Mouse (Mus musculus): ENCODE results near the gene Ccdc74a.
"Not testable (repeated sequence)": the region's sequence is repeated elsewhere in the genome, so short reads cannot be mapped to it uniquely, and the experiment has no call there.

The Ccdc74a gene

GRCm38 (mm10) chr16:17646310-17647114 lies at the start of gene Ccdc74a:
Gene Ccdc74a, plus strand, starts transcription at chr16:17646470.
- DNase-seq (ENCODE audit: low read depth, low spot score) = peak; percentile 32

- no peak for DNase-seq (ENCODE audit: low read depth, low spot score)
Measured at GRCm38 (mm10) chr16:17600944-17601562, 45.2 kb upstream of the Ccdc74a start.

GRCm38 (mm10) chr16:17604941-17605340 lies 41.3 kb upstream of the Ccdc74a start:
- no peak for DNase-seq (ENCODE audit: low read depth, low spot score)

GRCm38 (mm10) chr16:17605684-17606083 lies 40.6 kb upstream of the Ccdc74a start:
- DNase-seq (ENCODE audit: low read depth, low spot score) = no peak

GRCm38 (mm10) chr16:17611383-17611782 lies 34.9 kb upstream of the Ccdc74a start:
- DNase-seq (ENCODE audit: low read depth, low spot score) = no peak

GRCm38 (mm10) chr16:17614740-17615139 lies 31.5 kb upstream of the Ccdc74a start:
- not testable (repeated sequence) for DNase-seq (ENCODE audit: low read depth, low spot score)

- DNase-seq (ENCODE audit: low read depth, low spot score) = no peak
Measured at GRCm38 (mm10) chr16:17616212-17616611, 30.1 kb upstream of the Ccdc74a start.

- peak; percentile 8 for DNase-seq (ENCODE audit: low read depth, low spot score)
Measured at GRCm38 (mm10) chr16:17617922-17618565, 28.2 kb upstream of the Ccdc74a start.

- peak; percentile 77 for DNase-seq (ENCODE audit: low read depth, low spot score)
Measured at GRCm38 (mm10) chr16:17619198-17620105, 26.8 kb upstream of the Ccdc74a start, which contains the start of gene Smpd4. Gene Smpd4, plus strand, starts transcription at chr16:17619354.

GRCm38 (mm10) chr16:17621936-17622335 lies 24.3 kb upstream of the Ccdc74a start:
- DNase-seq (ENCODE audit: low read depth, low spot score) = no peak

GRCm38 (mm10) chr16:17625488-17626268 lies 20.6 kb upstream of the Ccdc74a start:
- no peak for DNase-seq (ENCODE audit: low read depth, low spot score)

GRCm38 (mm10) chr16:17626269-17626555 lies 20.1 kb upstream of the Ccdc74a start:
- no peak for DNase-seq (ENCODE audit: low read depth, low spot score)

- DNase-seq (ENCODE audit: low read depth, low spot score) = no peak
Measured at GRCm38 (mm10) chr16:17632580-17632979, 13.7 kb upstream of the Ccdc74a start.

- no peak for DNase-seq (ENCODE audit: low read depth, low spot score)
Measured at GRCm38 (mm10) chr16:17633481-17634181, 12.6 kb upstream of the Ccdc74a start.

- DNase-seq (ENCODE audit: low read depth, low spot score) = no peak
Measured at GRCm38 (mm10) chr16:17636904-17637303, 9.4 kb upstream of the Ccdc74a start.

GRCm38 (mm10) chr16:17637610-17638009 lies 8.7 kb upstream of the Ccdc74a start:
- DNase-seq (ENCODE audit: low read depth, low spot score) = no peak

GRCm38 (mm10) chr16:17638036-17638628 lies 8.1 kb upstream of the Ccdc74a start:
- DNase-seq (ENCODE audit: low read depth, low spot score) = no peak

- no peak for DNase-seq (ENCODE audit: low read depth, low spot score)
Measured at GRCm38 (mm10) chr16:17639081-17639480, 7.2 kb upstream of the Ccdc74a start.

GRCm38 (mm10) chr16:17639951-17640350 lies 6.3 kb upstream of the Ccdc74a start:
- DNase-seq (ENCODE audit: low read depth, low spot score) = no peak

- DNase-seq (ENCODE audit: low read depth, low spot score) = no peak
Measured at GRCm38 (mm10) chr16:17640706-17641105, 5.6 kb upstream of the Ccdc74a start.
